Mouse (Mus musculus) hindbrain, embryonic 11.5 days (tissue): ENCODE measurements around the gene Als2cl. TPM values are rescaled to one million over a fixed set of nuclear protein-coding genes. Genes with fewer than 3 reads are reported as not detected.

Source experiments
- polyA plus RNA-seq: library from polyadenylated mRNA; unstranded; fragments of >200 nt; fragmentation: Nextera tagmentation; extraction: Ambion mirVana; gene quantifications from 2 replicates; pipeline ENCODE4 v1.2.1, GENCODE M21; 2014

The Als2cl gene
- polyA plus RNA-seq, 1 experiment from 2014 or later, result 1.1 TPM

Other genes starting within 250 kb of the Als2cl start
- 1.9 and 2.4 TPM in 2 replicates for gene Nbeal2, start 225.7 kb upstream of the Als2cl start, polyA plus RNA-seq
- 141 and 145 TPM in 2 replicates for gene Ccdc12, start 223.4 kb upstream of the Als2cl start, polyA plus RNA-seq
- gene Myl3, start 138.0 kb upstream of the Als2cl start, polyA plus RNA-seq, result 0.42 and 0.73 TPM in 2 replicates
- 21.9 and 23.9 TPM in 2 replicates for gene Pth1r, start 132.7 kb upstream of the Als2cl start, polyA plus RNA-seq
- not detected in 2 replicates for gene Prss42, start 81.7 kb upstream of the Als2cl start, polyA plus RNA-seq
- not detected in 2 replicates for gene Prss44, start 65.9 kb upstream of the Als2cl start, polyA plus RNA-seq
- not detected in 2 replicates for gene Prss43, start 53.2 kb upstream of the Als2cl start, polyA plus RNA-seq
- 0.13 TPM in 1 of 2 replicates, not detected in the other for gene Prss45, start 45.3 kb upstream of the Als2cl start, polyA plus RNA-seq
- not detected in 2 replicates for gene Prss46, start 35.4 kb upstream of the Als2cl start, polyA plus RNA-seq
- gene Prss50, start 21.9 kb upstream of the Als2cl start, polyA plus RNA-seq, result 0.14 and 0.31 TPM in 2 replicates
- gene Tmie, start 243 bp downstream of the Als2cl start, polyA plus RNA-seq, result 0.18 and 0.34 TPM in 2 replicates
- gene Fam240a, start 37.0 kb downstream of the Als2cl start, polyA plus RNA-seq, result not detected in 2 replicates
- gene Tdgf1, start 66.3 kb downstream of the Als2cl start, polyA plus RNA-seq, result not detected in 2 replicates
- 0.06 and 0.21 TPM in 2 replicates for gene Lrrc2, start 71.7 kb downstream of the Als2cl start, polyA plus RNA-seq
- gene Rtp3, start 110.7 kb downstream of the Als2cl start, polyA plus RNA-seq, result 0.21 TPM in 1 of 2 replicates, not detected in the other
- gene Ltf, start 139.4 kb downstream of the Als2cl start, polyA plus RNA-seq, result 0.95 TPM in 1 of 2 replicates, not detected in the other
- 0.68 and 1.7 TPM in 2 replicates for gene Ccrl2, start 177.6 kb downstream of the Als2cl start, polyA plus RNA-seq
- 52.2 and 57.4 TPM in 2 replicates for gene Lrrfip2, start 237.7 kb downstream of the Als2cl start, polyA plus RNA-seq